Mouse (Mus musculus) embryonic fibroblast, embryonic 13.5 days (primary cell): ENCODE results near the gene Ltbp4.

Source experiments
- CTCF ChIP-seq: IDR thresholded peaks from 2 replicates; pipeline ENCODE4 v1.5.1; 2011; ENCODE audit warnings: mild to moderate bottlenecking, control low read depth, low read length, moderate library complexity, borderline replicate concordance; ENCODE audit not compliant: insufficient read depth
- POLR2A ChIP-seq: IDR thresholded peaks from 2 replicates; pipeline ENCODE4 v1.6.1; 2011; ENCODE audit warnings: low read depth, mild to moderate bottlenecking, control low read depth, low read length, moderate library complexity

DNA sequence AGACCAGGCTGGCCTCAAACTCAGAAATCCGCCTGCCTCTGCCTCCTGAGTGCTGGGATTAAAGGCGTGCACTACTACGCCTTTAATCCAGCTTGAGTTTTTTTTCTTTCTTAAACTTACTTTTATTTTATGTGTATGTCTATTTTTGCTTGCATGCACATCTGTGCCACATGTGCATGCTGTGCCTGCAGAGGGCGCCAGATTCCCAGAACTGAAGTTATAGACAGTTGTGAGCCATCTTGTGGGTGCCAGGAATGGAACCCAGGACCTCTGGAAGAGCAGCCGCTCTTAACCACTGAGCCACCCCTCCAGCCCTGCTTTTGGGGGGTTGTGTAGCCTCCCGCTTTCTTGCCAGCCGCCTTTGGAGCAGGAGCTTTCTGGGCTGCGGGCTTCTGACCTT is 66.1 kb downstream of the Ltbp4 start:
- no peak; the same call in 1 of the 2 replicates for TF ChIP-seq CTCF
- TF ChIP-seq POLR2A: no peak
